Mouse (Mus musculus): ENCODE data around the gene Pard3.
A peak's percentile ranks its signal among the peaks of the same experiment; 100 is the strongest.

The Pard3 gene

DNA sequence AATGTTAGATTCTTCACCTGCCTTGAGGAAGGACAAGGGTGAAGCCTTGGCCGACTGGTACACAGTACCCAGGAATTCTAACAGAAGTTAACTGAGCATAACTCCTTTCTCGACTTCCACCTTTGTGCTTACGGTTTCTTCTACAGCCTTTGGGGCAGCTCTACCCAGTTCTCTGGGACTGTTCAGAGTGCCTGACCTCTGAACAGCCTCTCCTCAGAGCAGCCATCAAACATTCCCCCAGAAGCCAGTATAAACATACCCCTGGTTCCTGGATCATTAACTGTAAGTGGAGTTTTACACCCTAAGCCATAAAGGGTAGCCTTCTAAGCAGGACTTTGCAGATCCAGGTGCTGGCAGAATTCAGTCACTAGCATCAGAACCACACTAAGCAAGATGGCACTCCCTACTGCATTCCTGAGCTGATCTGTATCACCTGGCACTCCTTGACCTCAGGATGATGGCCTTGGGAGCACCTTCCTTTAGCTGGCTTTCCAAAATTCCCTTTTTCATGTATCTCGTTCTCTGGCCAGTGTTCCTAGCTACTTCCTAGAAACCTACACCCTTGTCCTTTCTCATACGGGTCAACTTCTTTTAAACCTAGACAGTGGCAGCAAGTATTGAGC, 374.0 kb downstream of the Pard3 start:
- DNase-seq (ENCODE audit: inconsistent ontology term) = no peak

DNA sequence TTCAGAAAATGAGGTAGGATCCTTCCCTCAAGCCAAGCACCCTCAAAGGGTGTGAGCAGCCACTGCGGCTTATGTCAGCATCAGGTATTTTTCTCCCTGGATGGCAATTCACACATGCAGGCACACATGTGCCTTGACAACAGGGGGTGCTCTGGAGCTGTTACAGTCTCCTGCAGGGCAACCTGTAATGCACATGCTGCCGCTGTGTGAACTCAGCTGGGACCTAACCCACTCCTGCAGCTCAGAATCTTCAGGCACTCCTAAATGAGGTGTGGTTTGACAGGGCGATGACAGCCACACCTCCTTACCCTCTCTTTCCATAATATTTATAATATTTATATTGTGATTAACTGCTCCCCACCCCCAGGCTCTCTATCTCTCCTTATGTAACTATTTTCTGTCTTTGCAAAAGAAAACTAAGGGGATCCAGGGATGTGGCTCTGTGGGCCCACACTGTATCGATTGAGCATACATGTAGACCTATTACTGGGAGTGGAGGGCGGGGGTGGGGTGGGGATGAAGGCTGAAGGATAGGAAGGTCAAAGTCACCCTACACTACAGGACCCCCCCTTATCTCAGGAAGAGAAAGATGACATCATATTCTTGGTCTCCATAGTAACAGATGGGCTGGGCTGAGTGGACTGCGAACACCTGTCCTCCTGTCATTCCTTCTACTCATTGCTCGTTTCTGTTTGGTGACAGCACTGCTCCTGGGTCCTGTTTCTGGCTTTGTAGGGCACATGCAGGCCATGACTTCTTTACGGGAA, 375.1 kb downstream of the Pard3 start:
- DNase-seq (ENCODE audit: inconsistent ontology term) = no peak

DNA sequence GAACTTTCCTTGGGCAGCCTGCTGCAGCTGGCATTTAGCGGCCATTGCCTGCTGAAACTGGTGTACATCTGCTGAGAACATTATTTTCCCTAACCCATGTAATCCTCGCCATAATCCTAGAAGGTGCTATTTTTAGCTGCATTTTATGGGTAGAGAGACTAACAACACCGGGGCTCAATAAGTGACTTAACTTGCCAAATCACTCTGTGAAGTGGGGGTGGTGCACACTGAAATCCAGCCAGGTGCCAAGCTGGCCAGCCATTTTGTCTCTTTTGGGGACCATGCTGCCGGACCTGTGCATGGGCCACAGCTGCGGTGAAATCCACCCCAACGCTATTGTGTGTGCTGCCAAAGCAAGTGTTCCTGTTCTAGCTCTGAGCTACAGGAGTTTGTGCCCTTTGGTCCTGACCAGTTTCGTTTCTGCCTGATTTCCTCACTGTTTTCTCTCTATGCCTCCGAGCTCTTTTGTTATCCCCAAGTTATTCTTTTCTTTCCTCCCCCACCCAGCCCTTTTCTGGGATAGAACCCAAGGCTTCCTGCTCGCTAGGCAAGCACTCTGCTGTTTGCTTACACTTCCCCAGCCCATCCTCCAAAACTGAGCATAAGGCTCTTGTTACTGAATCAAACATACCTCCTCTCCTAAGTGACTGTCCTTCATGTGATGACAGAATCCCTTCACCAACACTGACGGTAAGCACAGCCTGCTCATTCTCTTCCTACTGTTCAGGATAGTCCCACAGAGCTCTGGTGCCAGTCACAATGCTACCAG, 375.9 kb downstream of the Pard3 start:
- DNase-seq (ENCODE audit: inconsistent ontology term) = peak; percentile 36

DNA sequence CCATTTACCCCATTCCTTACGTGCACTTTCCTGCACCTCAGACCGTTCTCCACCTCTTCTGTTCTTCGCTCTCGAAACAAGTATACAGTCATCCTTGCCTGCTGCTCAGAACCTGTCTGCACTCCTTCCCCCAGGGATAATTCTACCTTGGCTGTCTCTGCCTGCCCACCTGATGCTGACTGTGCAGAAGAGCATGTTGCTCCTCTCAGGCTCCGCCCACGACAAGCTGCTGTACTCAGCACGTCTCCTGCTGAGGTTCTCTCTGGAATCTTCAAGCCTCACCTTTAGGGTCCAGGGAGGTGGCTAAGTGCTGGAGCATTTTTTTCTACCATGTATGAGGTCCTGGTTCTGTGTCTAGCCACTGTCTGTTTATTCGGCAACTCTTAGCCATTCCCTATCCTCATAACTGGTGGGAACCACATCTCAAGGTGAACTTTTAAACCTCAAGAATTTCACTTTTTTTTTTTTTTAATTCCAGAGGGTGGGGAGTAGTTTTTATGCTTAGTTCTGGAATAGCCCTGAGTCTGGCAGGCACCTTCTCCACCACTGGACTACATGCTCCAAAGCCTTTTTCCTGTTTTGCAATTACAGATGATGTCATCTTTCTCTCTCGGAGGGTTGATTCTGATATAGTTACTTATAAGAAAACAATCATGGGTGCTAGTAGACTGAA, 376.6 kb downstream of the Pard3 start:
- DNase-seq (ENCODE audit: inconsistent ontology term) = no peak

DNA sequence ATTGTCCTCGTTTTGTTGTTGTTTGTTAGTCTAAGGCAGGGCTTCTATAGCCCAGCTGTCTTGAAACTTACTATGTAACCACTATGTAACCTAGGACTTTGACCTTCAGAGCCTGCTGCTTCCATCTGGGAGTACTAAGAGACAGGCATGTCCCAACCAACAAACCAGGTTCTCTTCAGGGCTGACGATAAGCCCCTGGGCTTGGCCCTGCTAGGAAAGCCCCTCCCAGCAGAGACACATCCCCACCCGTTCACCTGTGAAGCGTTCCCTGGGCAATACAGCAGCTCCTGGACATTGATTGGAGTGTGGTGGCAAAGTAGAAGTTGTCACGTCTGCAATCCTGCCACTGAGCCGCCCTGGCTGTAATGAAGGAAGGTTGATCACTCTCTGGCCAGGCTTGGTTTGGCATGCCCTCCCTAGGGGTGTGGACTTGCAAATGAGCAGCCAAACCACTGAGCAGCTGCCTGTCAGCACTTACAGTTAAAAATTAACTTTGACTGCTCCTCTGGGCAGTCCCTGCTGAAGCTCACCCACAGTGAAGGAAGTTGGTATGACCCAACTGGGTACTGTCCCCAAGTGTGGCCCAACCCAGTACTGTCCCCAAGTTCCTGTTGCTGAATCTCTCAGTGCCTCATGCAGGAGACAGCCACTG, 377.3 kb downstream of the Pard3 start:
- DNase-seq (ENCODE audit: inconsistent ontology term) = peak; percentile 37

DNA sequence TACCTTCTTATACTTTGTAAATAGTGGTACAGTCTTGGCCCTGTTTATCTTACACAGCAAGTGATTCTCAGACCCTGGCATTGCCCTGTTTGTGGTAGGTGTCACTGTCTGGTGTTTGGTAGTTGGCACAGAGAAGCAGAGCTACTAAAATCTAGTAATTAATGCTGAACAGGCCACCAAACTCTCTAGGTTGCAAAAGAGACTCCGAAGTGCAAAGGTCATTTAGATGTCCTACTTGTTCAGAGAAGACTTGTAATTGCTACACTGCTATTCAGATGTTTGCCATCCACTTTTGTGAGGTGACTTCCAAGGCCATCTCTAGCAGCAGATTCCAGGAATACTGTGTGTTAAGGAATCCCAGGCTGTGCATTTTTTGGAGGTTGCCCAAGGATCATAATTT, 383.7 kb downstream of the Pard3 start:
- no peak for DNase-seq (ENCODE audit: inconsistent ontology term)

DNA sequence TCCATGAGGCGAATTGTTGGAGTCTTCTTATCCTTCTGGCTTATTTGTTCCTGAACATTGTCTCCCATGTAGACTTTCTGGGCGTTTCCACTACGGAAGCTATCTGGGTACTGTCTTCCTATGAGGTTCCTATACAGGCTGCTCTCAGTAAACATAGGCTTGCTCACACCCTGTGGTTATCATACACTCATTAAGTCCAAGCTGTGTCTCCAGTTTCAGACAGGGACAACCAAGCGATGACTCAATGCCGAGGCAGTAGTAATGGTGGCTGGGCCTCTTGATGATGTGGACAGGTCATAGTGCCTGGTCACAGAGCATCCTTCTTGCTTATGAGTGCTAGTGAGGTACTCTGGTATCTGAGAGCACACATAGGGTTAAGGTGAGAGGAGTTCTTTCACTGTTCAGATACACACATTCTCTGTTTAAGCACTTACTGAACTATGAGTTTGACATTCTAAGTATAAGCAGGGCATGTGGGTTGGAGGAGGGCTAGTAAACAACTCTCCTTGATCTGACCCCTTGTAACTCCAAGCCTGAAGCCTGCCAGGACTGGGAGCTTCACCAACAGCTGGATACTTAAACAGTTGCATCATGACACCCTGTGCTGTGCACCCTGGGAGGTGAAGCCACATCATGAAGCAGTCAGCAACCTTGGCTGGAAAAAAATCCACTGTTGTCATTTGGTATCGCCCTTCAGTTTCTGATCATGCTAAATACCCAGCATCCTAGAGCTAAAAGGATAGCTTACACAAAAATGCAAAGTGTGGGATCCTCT, 385.6 kb downstream of the Pard3 start:
- no peak for DNase-seq (ENCODE audit: inconsistent ontology term)

DNA sequence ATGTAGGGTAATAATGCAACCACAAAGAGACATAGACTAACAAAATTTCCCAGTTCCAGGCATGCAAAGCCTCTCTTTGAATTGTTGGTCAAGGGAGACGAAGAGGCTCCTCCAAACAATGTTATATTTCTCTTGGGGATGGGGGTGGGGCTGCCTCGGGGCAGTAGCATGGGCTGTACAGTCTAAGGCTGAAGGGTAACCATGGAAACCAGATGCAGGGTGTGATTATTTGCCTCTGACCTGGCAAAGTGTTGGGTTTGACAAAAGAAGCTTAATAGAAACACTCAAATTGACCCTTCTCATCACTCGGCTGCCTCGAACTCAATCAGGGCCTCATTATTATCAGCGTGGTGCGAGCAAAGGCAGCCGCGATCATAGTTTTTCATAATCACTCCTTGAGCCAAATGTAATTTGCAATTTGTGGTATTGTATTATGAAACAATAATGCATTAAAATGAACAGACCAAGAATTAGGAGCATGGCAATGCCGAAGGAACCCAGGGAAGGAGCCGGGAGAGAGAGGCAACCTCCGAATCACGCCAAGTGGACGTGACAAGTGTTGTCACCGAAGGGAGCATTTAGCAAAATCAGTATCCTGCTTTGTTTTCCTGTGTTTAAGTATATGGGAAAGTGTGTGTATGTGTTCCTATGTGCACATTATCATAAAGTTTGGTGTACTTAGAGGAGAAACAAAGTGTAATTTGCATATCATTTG, 387.4 kb downstream of the Pard3 start:
- DNase-seq (ENCODE audit: inconsistent ontology term) = no peak

DNA sequence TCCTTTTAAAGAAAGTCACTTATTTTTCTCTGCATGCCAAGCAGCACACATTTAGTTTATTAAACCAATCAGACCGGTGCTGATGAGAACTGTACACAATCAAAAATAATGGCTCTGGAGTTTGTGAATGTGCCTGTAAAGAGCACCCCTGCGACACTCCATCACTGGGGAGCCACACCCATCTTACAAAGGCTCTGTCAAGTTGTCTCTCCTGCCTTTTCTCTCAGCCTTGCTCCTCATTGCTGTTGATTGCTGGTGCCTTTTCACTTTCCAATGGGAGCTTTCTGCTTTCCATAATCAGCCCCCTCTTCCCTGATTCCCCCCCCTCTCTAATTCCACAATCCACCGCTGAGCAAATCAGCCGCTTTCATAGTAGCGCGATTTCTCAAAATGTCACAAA, 388.7 kb downstream of the Pard3 start:
- DNase-seq (ENCODE audit: inconsistent ontology term) = no peak

DNA sequence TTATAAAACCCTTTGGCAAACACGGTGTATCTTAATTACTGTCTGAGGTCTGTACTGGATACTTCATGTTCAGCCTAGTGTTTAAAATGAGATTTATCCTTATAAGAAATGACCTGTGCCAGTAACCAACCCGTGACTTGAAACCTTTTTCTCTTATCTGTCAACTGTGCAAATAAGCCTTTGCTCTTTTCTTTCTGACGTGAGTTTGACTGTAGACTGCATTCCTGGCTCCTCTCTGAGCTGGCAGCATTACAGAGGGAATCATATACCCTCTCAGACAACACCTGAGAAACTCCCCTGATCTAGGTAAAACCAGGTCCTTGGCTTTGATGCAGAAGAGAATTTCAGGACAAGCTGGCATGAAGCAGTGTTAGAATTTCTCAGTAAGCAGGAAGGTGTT, 394.2 kb downstream of the Pard3 start:
- DNase-seq (ENCODE audit: inconsistent ontology term) = no peak

DNA sequence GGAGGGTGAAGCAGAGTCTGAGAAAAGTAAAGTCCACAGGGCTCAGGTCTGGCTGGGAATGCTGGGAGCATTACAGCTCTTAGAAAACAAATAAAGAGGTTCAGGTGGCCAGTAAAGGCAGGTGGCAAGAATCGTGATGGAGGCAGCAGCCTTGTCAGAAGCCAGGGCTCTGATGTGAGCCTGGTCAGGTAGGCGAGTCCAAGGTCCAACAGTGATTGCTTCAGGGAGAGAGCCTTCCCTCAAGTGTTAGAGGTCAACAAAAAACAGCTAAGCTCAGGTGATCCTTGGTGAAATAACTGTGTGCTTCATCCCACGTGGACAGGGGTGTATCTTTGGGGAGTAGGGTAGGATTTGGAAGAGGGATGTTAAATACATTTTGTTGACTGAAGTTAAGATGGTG, 397.5 kb downstream of the Pard3 start:
- no peak for DNase-seq (ENCODE audit: inconsistent ontology term)

DNA sequence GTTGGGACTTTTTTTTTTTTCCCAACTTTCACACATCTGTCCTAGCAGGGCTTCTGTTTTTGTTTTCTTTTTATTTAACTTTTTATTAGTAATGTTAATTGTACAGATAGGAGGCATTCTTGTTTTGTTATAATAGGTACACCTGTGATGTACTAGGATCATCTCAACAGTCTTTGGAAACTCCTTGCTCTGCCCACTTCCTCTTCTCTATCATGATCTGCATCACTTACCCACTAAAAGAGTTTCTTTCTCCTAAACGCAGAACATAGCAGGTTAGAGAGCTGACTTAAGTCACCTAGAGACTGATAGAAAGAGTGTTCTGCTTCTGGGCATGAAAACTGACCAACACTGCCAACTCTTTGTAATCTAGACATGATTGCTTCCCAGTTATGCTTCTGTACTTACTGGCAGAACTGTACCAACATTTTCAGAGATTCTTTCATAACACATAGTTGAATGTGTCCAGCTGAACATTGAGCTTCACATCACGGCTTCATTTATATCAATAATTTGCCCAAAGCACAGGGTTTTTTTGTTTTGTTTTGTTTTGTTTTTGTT, 398.8 kb downstream of the Pard3 start:
- peak; percentile 70 for DNase-seq (ENCODE audit: inconsistent ontology term)

DNA sequence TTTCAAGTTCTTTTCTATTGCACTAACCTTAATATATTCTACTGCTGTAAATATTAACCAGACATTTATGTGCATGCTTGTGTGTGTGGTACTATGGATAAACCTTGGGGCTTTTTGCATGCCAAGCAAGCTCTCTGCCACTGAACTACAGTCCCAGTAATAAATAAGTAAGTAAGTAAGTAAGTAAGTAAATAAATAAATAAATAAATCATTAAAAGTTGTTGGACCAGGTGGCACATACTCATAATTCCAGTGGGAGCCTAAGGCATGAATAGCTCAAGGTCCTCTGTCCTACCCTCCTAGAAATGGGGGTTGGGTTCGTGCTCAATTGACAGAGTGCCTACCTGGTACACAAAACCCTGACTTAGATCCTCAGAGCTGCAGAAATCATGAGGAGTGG, 400.6 kb downstream of the Pard3 start:
- DNase-seq (ENCODE audit: inconsistent ontology term) = no peak

DNA sequence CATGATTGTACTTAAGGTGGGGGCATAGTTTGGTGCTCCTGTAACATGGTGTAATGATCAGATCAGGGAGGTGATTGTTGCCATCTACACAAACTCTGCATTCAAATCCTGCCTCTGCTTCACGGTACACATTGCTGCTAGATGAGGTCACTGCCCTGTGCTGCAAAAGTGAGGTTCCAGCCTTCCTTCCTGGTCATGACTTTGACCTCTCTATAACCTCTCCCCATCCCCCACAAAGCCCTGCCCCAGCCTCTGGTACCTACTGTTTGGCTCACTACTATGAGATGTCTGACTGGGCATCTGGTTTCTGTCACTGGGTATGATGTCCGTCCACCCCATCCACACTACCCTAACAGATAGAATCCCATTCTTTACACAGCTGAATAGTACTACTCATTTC, 408.5 kb downstream of the Pard3 start:
- DNase-seq (ENCODE audit: inconsistent ontology term) = no peak

DNA sequence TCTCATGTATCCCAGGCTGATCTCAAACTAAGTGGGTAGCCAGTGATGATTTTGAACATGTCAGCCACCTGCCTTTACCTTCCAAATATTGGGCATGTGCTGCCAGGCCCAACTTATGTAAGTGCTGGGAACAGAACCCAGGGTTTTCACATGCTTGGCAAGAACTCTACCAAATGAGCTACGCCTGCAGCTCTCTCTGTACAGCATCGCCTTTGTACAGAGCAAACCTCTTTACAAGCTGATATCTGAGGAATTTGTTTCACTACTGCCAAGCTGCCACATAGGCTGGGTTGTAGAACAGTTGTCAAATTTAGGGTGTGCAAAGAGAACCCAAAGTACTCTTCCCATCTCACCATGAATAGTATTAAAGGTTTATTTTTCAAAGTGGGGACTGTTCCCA, 416.3 kb downstream of the Pard3 start:
- no peak for DNase-seq (ENCODE audit: inconsistent ontology term)

DNA sequence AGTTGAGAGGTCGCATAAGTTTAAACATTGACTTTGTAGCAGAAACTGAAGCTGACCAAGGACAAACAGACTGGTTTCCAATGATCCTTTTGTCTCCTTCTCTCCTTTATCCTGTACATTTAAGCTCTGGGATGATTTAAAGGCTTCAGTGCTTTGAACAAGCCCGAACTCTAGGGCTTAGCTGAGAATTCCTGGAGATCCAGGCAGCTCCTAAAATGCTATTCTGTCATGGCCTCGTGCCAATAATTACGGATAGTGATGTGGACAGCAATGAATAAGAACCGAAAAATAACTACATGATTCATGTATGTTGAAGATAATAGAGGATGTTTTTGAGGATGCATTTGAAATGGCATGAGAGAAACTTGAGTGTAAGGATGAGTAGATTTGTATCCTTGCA, 421.9 kb downstream of the Pard3 start:
- no peak for DNase-seq (ENCODE audit: inconsistent ontology term)

DNA sequence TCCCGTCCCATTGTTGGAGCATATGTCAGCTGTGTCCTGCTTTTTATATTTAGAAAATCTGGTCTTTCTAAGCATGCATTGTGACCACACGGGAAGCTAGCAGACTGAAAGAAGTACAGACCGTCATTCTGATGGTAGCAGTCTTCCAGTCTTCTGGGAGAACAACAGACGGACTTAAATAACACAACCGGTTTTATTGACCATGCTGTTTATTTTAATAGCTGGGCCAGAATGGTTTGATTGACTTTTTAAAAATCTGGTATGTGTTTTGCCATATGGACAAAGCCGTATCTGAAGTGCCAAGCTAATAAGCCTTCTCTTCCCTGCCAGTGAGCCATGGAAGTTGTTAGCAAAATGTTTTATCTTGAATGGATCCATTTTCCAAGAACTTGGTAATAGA, 428.3 kb downstream of the Pard3 start:
- DNase-seq (ENCODE audit: inconsistent ontology term) = no peak

DNA sequence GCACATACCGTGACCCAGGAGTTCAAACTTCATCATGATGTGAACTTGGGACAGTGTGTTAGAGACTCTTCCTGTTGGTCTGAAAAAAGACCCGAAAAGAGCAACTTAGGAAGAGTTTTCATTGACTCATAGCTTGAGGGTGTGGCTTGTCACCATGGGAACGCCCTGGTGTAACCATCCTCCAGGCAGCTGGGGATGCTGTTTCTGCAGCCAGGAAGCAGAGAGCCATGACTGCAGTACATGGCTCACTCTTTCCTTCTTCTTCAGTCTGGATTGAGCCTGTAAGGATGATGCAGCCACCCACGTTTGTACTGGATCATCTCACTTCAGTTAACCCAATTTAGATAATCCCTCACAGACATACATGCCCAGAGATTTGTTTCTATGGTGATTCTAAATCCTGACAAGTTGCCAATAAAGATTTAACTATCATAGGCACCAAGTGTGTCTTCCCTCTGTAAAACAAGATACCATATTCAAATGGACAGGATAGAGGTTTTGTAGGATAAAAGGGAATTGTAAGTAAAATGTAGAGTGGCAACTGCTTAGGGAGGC, 431.6 kb downstream of the Pard3 start:
- peak; percentile 16 for DNase-seq (ENCODE audit: inconsistent ontology term)

DNA sequence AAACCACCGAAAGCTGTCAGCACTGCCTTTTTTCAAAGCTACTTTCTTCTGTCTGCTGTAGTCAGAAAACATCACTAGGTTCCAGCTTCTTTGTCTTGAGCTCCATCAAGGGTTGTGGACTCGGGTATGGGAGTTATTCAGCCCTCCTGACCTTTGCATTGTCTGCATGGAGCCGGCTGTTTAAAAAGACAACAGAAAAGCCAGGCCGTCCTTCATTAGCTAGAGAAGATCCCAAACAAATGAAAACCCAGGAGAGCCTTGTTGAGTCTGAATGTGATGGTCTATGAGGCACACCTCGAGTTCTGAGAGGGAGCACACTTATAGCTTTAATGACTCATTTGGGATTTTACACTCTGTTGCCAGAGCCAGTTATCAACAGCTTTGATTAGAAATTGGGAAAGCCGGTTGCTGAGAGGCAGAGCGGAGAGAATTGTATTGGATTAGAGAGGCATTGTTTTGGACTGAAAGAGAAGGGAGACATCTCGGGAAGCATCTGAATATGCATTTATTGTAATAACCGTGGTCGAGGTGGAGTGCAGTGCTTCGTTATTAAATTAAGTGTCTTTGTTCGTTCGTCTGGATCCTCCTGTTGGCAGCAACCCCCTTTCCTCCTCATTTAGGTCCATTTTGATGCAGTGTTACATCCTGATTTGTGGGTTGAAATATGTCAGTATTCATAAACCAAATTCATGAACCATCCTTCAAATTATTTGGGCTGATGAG, 435.5 kb downstream of the Pard3 start:
- peak; percentile 68 for DNase-seq (ENCODE audit: inconsistent ontology term)
